Mouse (Mus musculus): ENCODE data around the gene Zfp444.

Zfp444 gene

GRCm38 (mm10) chr7:6159604-6160003, 12.4 kb upstream of the Zfp444 start:
- in situ Hi-C loops (cut with MboI, MseI): loop anchor here (10.0 to 25.0 kb wide), 2 partner anchors 125 to 1072 kb away; partner anchors contain the start of genes Epn1 and Zfp667

DNA sequence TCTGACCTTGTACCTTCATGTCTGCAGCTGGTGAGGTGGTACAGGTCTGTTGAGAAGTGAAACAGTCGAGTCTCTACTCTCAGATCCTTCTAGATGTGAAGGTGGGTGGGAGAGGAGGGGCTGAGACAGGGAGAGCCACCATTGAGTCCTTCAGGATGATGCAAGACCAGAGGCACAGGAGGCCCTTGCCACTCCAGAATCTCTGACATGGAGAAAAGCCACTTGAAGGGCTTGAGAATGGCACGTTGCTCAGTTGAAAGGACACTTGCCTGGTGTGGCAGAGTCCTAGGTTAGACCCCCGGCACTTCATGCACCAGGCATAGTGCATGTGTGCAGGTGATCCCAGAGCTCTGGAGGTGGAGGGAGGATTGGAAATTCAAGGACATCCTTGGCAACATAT, 10.5 kb upstream of the Zfp444 start:
- in situ Hi-C loops (cut with MboI, MseI): loop anchor here (25.0 kb wide), 1 partner anchor 1074 kb away; the partner anchor contains the start of gene Epn1

GRCm38 (mm10) chr7:6162172-6162571, 9.9 kb upstream of the Zfp444 start:
- in situ Hi-C loops (cut with MboI, MseI): loop anchor here (25.0 kb wide), 1 partner anchor 1075 kb away; the partner anchor contains the start of gene Epn1

- in situ Hi-C loops (cut with MboI, MseI): loop anchor here (25.0 kb wide), 1 partner anchor 1077 kb away; the partner anchor contains the start of gene Epn1
Observed at GRCm38 (mm10) chr7:6164671-6165070, 7.4 kb upstream of the Zfp444 start.

DNA sequence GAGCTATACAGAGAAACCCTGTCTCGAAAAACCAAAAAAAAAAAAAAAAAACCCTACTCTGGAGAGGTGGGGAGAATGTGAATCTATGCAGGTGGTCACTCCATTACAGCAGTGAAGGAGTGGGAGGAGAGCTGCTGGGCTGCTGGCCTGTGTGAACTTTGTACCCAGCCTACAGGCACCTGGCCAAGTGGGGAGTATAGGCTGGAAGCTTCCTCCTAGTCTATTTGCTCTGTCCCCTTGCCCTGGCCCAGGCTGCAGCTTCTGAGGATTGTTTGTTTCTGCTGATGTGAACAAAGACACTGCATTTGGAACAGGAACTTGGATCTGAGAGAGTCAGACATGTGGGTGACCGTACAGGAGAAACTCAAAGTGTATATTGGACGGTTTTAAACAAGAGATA, 2.6 kb upstream of the Zfp444 start:
- in situ Hi-C loops (cut with MboI, MseI): loop anchor here (25.0 kb wide), 1 partner anchor 1082 kb away; the partner anchor contains the start of gene Epn1

DNA sequence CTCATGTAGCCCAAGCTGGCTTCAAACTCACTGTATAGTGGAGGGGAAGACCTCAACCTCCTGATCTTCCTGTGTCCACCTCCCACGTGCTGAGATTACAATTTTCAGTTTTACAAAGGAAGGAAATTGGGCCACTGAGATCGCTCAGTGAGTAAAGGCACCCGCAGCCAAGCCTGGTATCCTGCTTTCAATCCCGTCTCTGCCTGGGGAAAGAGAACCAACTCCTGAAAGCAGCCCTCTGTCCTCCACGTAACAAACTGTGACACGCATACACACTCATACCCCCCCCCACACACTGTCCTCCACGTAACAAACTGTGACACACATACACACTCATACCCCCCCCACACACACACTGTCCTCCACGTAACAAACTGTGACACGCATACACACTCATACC, 1.6 kb upstream of the Zfp444 start:
- in situ Hi-C loops (cut with MboI, MseI): loop anchor here (25.0 kb wide), 1 partner anchor 1083 kb away; the partner anchor contains the start of gene Epn1

GRCm38 (mm10) chr7:6170871-6171270, 1.2 kb upstream of the Zfp444 start:
- in situ Hi-C loops (cut with MboI, MseI): loop anchor here (25.0 kb wide), 1 partner anchor 1084 kb away; the partner anchor contains the start of gene Epn1

- in situ Hi-C loops (cut with MboI, MseI): loop anchor here (25.0 kb wide), 1 partner anchor 1084 kb away; the partner anchor contains the start of gene Epn1
Observed at GRCm38 (mm10) chr7:6171444-6172005, 501 bp upstream of the Zfp444 start.

DNA sequence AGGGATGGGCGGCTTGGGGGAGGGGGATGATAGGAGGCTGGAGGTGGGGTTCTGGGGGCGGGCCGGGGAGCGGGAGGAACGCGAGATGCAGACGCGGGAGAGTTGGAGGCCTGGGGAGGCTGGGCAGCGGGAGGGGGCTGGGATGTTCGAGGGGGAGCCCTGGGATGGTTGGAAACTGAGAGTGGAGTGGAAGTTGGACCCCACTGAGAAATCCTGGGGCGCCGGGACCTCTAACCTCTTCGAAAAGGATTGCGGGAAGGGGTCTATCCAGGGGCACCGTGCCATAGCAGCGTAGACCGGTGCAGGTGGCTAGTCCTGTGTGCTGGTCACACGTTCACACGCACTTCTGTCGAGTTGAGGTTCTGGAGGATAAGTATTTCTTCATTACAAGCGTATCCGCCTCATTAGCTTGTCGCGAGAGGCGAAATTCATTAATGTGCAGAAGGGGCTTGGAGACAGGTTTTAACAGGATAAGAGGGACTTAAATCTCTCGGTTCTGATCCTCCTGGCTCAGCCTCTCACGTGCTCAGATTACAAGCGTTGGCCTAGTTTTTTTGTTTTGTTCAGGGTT, 733 bp downstream of the Zfp444 start:
- in situ Hi-C loops (cut with MboI, MseI): loop anchor here (25.0 kb wide), 1 partner anchor 1085 kb away; the partner anchor contains the start of gene Epn1

DNA sequence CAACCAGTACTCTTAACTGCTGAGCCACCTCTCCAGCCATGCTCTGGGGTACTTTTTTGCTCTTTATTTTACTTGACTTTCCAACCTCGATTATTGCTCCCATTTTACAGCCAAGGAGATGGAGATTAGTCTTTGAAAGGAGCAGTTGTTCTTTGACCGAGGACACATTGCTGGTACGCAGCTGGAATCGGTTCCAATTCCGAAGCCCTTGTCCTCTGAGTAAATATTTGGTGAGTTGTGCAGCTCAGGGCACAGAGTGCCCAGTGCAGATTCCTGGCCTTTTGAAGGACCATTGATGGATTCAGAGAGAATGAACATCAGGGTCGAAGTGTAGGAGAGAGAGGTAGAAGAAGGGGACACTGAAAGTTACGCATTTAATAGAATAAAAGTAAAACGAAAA, 1.8 kb downstream of the Zfp444 start:
- in situ Hi-C loops (cut with MboI, MseI): loop anchor here (25.0 kb wide), 1 partner anchor 1087 kb away; the partner anchor contains the start of gene Epn1

DNA sequence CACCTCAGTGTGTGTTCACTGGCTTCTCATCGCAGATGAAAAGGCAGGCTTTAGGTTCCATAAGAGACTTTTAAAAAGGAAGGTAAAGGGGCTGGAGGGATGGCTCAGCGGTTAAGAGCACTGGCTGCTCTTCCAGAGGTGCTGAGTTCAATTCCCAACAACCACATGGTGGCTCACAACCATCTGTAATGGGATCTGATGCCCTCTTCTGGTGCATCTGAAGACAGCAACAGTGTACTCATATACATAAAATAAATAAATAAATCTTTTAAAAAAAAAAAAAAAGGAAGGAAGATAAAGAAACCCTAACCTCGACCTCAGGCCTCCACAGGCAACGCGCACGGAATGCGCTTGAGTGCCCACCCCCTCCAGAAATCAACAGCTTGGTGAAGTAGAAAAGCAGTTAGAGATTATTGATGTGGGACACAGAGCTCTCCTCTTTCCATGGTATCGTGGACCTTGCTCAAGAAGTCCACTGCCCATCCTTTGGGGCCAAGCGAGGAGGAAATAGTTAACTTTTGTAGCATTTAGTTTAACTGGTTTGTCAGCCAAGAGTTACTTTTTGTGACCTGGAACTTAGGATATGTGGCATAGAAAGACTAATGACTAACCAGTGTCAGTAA, 2.5 kb downstream of the Zfp444 start:
- in situ Hi-C loops (cut with MboI, MseI): loop anchor here (25.0 kb wide), 1 partner anchor 1087 kb away; the partner anchor contains the start of gene Epn1

DNA sequence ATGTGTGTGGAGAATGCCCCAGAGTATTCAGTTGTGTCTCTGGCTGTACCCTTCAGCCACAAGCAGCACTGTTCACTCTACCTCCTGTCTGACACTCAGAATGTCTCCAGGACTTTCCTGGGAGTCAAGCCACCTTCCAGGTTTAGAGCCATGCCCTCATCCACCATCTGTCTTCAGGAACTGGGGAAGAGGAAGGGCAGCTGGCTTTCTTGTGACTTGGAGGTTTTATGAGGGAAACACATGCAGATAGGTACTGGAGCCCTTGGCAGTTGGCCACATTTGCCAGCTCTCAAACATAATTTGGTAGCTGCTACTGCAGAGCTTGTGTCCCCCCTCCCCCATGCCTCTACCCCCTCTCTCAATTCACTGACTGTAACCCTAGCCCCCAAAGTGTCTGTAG, 7.0 kb downstream of the Zfp444 start:
- in situ Hi-C loops (cut with MboI, MseI): no loop called here

DNA sequence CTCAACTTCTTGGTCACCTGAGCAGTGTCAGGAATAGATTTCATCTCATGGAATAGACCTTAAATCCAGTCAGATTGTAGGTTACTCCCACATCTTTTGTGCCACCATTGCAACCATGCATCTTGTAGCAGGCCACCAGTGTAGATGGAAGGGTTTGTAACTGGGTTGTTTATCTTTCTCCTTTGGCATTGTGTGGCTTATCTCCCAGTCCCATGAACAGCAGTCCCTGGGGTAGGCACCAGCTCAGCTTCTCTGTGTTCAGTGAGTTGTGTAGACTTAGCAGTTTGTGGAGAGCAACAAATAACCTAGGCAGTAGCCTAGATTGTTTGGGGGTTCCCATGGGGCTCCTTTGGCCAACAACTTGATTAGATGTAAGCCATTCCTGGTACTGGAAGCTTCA, 10.9 kb downstream of the Zfp444 start:
- in situ Hi-C loops (cut with MboI, MseI): no loop called here

GRCm38 (mm10) chr7:6183802-6184201, 11.8 kb downstream of the Zfp444 start:
- in situ Hi-C loops (cut with MboI, MseI): no loop called here

DNA sequence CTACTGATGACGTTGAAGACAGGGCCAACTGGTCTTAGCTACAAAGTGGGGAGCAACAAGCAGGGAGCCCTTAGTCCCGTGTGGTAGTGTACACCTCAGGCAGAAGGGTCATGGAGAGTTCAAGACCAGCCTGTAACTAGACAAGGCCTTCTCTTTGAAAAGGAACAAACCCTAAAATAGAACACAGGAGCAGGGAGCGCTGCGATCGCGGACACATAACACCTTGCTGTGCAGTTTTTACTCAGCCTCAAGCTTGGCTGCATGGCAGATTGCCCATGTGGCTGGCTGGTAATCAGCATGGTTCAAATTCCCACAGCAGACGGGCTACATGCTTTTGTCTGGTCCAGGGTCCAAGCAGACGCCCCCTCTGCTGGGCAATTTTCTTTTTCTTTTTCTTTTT, 12.5 kb downstream of the Zfp444 start:
- in situ Hi-C loops (cut with MboI, MseI): no loop called here

- in situ Hi-C loops (cut with MboI, MseI): no loop called here
Observed at GRCm38 (mm10) chr7:6185391-6185790, 13.4 kb downstream of the Zfp444 start.

DNA sequence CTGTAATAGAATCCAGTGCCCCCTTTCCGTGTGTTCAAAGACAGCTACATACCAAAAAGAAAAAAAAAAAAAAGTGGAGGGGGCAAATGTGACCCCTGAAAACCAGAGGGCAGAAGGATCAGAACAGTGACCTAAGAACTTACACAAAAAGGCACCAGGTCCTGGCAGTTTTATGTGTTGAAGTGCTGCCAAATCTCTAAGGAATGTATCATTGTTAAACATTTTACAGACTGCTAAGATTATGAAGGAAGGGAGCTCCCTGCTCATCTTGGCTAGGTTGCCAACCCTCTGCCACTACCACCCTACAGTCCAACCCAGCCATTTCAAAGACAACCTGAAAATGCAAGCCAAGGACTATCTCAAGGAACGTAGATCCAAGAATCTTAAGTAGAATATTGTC, 14.2 kb downstream of the Zfp444 start:
- in situ Hi-C loops (cut with MboI, MseI): no loop called here

DNA sequence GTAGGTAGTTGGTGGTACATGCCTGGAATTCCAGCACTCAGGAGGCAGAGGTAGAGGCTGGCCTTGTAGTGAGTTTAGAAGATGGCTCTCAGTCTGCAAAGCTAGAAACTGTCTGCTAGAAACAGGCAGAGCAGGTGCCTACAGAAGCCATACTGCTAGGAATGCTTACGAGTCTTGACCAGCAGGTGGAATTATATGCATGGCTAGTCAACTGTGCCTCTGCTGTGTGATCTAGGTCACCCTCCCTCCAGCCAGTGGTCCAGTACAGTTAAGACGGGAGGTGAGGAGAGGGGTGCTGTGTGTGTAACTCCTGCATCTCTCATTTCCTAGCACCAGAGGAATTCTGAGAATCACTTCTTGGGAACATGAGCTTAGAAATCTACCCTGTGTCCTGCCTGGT, 14.7 kb downstream of the Zfp444 start:
- in situ Hi-C loops (cut with MboI, MseI): no loop called here

- in situ Hi-C loops (cut with MboI, MseI): no loop called here
Observed at GRCm38 (mm10) chr7:6189542-6189941, 17.5 kb downstream of the Zfp444 start.

DNA sequence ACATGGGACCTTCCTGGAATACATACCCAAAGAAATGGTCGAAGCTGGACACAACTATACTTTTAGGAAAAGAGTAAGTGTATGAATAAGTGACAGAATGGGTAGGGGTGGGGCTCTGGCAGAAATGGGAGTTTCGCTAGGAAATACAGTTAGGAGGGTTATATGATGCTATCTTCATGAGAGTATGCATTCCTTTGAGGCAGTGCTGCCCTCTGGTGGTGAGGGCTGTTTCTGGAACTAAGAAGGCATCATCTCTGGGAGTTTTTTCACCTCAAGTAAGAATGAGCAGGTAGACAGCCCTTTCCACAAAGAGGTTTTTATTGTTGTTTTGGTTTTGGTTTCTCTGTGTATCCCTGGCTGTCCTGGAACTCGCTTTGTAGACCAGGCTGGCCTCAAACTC, 19.4 kb downstream of the Zfp444 start:
- in situ Hi-C loops (cut with MboI, MseI): loop anchor here (5.0 kb wide), 1 partner anchor 64 kb away; no protein-coding TSS in a partner anchor

DNA sequence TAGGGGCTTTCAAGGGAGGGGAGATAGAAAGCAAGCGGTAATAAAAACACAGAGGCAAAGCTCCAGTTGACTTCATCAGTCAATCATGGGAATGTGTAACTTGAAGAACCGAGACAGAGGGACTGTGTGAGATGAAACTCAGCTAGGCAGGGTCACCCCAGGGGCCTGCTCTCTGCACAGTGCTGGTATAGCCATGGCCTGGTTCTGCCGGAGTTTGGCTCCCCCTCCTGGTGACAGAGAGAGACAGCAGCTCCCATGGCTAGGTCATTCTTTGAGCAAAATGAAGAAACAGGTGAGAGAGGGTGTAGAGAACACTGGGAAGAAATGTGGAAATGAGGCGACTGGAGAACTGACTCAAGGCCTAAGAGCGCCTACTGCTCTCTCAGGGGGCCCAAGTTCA, 22.1 kb downstream of the Zfp444 start:
- in situ Hi-C loops (cut with MboI, MseI): loop anchor here (5.0 kb wide), 1 partner anchor 67 kb away; no protein-coding TSS in a partner anchor

DNA sequence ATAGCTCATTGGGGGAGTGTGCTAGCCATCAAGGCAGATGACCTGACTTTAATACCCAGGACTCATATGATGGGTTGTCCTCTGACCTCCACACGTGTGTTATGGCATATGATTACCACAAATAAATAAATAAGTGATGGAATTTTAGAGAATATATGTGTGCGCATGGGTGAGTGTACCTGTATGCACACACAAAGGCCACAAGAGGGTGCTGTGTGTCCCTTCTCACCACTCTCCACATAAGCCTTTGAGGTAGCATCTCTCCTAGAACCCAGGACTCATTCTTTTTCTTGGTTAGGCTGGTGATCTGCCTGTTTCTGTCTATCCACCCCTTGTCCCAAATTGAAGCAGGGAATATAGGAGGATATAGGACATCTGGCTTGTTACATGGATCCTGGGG, 23.8 kb downstream of the Zfp444 start:
- in situ Hi-C loops (cut with MboI, MseI): no loop called here
